Mouse (Mus musculus): ENCODE data around the gene Pip4k2b. TPM values are rescaled to one million over a fixed set of nuclear protein-coding genes. Genes with fewer than 3 reads are reported as not detected.
"Not testable (repeated sequence)": the region's sequence is repeated elsewhere in the genome, so short reads cannot be mapped to it uniquely, and the experiment has no call there.

Gene Pip4k2b
- polyA plus RNA-seq, 1 experiment from 2014 or later, result 4.0 TPM

DNA sequence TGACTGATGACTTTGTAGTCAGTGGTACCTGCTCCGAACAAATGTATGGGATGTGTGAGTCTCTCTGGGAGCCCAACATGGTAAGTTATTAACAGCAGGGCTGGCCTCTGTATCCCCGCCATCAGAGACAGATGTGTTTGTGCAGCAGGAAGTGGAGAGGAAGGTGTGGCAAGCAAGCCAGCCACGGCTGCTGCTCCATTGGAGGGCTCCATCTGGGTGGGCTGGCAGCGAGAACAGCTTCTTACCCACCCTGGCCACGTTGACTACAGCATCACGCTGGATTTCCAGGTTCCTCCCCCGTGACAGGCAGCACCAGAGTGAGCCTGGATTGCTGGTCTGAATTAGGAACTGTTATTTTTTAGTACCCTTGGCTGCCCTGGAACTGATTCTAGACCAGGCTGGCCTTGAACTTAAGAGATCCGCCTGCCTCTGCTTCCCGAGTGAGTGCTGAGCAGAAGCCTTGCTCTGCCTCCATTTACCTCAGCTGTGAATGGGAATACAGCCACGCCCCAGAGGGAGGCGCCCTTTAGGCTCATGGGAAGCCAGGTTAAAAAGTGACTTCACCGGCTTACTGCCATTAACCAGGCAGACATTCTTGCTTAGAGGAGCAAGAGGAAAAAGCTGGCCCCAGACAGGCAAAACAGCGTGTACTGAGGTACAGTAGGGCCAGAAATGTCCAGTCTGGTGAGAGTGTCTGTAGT lies 33.2 kb downstream of the Pip4k2b start:
- no peaks in the 10 kb centered on the region for H3K9me3 ChIP-seq
- H3K4me2 ChIP-seq, result no peak overlapping the region
- H3K27ac ChIP-seq (replicated peaks), result no peak overlapping the region
- 86% methylated on average over 13 of the region's 13 CpGs for WGBS
- H3K36me3 ChIP-seq, result peaks cover 42% of the 10 kb centered on the region; the same call in 1 of the 2 replicates
- ATAC-seq (ENCODE audit: low FRiP score, low read depth), result no peak
- no peaks in the 10 kb centered on the region for H3K27me3 ChIP-seq
- no peak overlapping the region for H3K4me3 ChIP-seq
- H3K4me1 ChIP-seq (replicated peaks), result no peaks in the 10 kb centered on the region
- no peak overlapping the region for H3K9ac ChIP-seq

DNA sequence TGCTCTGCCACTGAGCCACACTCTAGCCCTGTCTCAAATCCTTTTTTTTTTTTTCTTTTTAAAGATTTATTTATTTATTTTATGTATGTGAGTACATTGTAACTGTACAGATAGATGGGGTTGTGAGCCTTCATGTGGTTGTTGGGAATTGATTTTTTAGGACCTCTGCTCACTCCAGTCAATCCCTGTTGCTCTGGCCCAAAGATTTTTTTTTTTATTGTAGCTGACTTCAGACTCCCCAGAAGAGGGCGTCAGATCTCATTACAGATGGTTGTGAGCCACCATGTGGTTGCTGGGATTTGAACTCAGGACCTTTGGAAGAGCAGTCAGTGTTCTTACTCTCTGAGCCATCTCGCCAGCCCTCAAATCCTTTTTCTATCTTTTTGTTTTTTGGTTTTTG lies 34.4 kb downstream of the Pip4k2b start:
- H3K9me3 ChIP-seq; H3K4me3 ChIP-seq; H3K4me2 ChIP-seq; H3K4me1 ChIP-seq (replicated peaks); H3K9ac ChIP-seq; H3K27ac ChIP-seq (replicated peaks); ATAC-seq (ENCODE audit: low FRiP score, low read depth); H3K27me3 ChIP-seq: not testable (repeated sequence)
- H3K36me3 ChIP-seq, result peaks cover 42% of the 10 kb centered on the region; the same call in 1 of the 2 replicates
- 90% methylated on average over 2 of the region's 2 CpGs for WGBS

DNA sequence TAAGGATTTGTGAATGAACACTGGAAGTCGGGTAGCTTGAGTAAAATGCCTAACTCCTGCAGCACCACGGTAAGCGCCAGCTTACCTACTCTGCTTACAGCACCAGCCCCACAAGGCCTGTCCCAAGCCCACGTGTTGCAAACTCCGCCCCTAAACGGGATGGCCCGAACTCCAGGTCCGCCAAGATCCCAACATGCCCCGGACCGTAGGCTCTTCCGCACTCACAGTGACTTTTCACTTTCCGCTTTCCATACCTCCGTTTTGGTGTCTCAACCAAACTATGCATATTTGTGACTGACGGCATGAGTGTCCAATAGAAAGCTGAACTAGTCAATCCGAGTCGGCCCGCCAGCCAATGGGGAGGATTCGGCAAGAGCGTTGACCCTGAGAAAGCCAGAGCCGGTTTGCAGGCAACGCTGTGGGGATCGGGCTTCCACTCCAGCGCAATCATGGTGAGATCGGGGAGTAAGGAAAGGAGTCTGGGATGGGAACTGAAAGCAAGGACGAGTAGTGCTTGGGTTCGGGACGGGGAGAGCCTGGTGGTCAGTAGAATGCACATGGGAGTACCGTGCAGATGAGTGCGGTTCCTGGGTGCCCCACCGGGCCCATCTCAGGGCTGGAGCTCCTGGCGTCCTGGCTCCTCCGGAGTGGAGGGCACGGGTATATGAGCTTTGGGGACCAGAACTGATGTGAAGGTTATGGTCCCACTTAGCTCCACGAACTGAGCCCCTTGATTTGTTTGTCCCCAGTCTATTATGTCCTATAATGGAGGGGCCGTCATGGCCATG lies 41.3 kb downstream of the Pip4k2b start, which contains the start of gene Psmb3:
TSS of gene Psmb3 (plus strand) at position 361 of the 788 bp plus-strand sequence.
- Histone ChIP-seq H3K9ac (peak within 1 kb of the TSS; percentile 77), H3K4me2 (peak within 1 kb of the TSS; percentile 92), H3K36me3 (peaks cover 18% of the 10 kb centered on the region; the same call in 1 of the 2 replicates), H3K27me3 (no peaks in the 10 kb centered on the region), H3K4me3 (peak within 1 kb of the TSS; percentile 91), H3K4me1 (replicated peaks) (peaks cover 30% of the 10 kb centered on the region), H3K9me3 (no peaks in the 10 kb centered on the region), H3K27ac (replicated peaks) (peak within 1 kb of the TSS; percentile 94)
- peak; percentile 90 for ATAC-seq (ENCODE audit: low FRiP score, low read depth)
- under 1% methylated on average over 35 of the region's 35 CpGs for WGBS

DNA sequence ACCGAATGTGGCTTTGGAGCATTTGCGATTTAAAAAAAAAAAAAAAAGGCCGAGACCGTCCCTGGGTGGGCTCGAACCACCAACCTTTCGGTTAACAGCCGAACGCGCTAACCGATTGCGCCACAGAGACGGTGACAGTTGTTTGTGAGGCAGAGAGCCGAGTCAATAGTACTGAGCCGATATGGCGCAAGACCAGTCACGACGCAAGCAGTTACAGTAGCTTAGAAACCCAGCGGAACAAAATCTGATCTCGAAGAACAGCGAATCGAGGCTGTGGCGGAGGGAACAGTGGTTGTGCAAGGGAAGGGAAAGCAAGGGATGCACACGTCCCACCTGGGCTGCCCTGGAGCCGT lies 42.1 kb downstream of the Pip4k2b start:
- H3K36me3 ChIP-seq, result peaks cover 11% of the 10 kb centered on the region; the same call in 1 of the 2 replicates
- no peaks in the 10 kb centered on the region for H3K27me3 ChIP-seq
- WGBS, result 0% methylated on average over 24 of the region's 24 CpGs
- H3K4me3 ChIP-seq, result peak overlapping the region; percentile 91
- 0 out of 2 replicates have a peak, but pooled peaks have one; percentile 0 for ATAC-seq (ENCODE audit: low FRiP score, low read depth)
- H3K27ac ChIP-seq (replicated peaks), result peak overlapping the region; percentile 94
- no peaks in the 10 kb centered on the region for H3K9me3 ChIP-seq
- peak overlapping the region; percentile 77 for H3K9ac ChIP-seq
- peak overlapping the region; percentile 92 for H3K4me2 ChIP-seq
- peaks cover 36% of the 10 kb centered on the region for H3K4me1 ChIP-seq (replicated peaks)

DNA sequence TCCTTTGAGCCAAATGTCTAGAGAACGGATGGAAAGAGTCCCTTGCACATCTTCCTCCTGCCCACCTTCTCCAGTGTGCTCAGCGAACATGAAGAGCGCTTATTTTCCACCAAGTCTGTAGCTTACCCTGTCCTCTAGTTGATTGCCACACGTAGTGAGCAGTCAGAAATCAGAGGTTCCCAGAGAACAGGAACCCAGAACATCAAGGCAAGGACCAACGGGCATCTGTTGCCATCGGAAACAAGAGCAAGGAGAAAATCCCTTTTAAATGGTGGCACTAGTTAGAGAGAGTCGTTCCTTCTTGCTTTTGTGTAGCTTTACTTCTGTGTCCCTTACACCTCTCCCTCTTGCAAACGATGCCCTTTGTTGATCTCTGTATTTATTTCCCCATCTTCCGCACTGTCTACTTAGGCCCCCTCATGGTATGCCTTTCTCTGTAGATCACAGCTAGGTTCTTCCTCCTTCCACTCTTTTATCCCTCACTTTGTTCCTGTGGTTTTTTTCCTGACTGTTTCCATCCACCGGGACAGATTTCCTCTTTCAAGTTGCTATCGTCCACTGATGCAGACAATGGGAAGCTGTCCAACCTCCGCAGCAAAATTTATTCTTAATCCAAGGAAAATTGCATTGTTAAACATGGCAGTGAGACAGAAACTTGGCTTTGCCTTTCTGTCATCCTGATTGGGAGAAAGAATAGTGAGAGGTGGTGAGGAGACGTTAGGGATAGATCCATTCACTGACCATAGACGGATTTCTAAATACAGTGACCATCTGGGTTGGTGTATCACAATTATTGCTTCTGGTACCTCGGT lies 42.7 kb downstream of the Pip4k2b start:
- WGBS, result 52% methylated on average over 15 of the region's 15 CpGs

DNA sequence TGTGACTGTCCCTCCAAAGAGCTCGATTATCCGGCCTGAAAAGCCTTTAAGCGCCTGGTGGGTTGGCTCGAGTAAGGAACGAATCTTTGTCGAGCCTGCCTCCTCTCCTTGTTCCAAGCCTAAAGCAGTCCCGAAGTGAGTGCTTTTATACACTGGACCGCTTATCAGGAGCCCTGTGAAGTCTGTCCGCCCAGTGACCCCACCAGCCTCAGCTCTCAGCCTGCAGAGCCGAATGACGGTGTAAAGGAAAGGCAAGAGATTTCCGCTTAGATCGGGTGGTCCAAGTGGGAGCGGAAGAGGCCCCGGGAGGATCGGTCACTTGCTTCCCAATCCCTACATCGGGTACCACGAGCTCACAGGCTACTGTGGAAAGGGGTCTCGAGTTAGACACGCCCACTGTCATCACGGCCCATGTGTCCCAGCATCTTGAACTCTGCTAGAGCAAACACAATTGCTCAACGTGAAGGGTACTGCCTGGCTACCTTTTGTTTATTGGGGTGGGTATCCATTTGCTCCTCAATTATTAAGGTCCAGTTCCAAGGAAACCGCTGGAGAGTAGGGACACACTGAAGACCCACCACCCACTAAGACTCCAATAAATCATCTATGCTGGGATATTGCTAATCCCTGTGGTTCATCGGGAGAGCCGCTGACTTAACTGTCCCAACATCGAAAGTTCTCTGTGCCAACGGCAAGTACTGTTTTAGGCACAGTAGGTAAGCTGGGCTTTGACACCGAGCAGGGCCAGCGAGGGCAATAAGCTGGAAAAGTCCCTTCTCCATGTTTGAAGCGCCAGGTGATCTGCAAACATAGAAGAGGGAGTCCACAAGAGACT lies 43.5 kb downstream of the Pip4k2b start:
- H3K4me2 ChIP-seq, result peak overlapping the region; percentile 92
- no peaks in the 10 kb centered on the region for H3K9me3 ChIP-seq
- H3K36me3 ChIP-seq, result 0 out of 2 replicates have a peak, but pooled peaks cover 3% of the 10 kb centered on the region
- peak overlapping the region; percentile 91 for H3K4me3 ChIP-seq
- H3K4me1 ChIP-seq (replicated peaks), result peaks cover 50% of the 10 kb centered on the region
- ATAC-seq (ENCODE audit: low FRiP score, low read depth), result no peak
- H3K9ac ChIP-seq, result peak overlapping the region; percentile 81
- H3K27me3 ChIP-seq, result no peaks in the 10 kb centered on the region
- 17% methylated on average over 30 of the region's 30 CpGs for WGBS
- H3K27ac ChIP-seq (replicated peaks), result peak overlapping the region; percentile 94

More for the DNA sequence above, 42.7 kb downstream of the Pip4k2b start:
- Histone ChIP-seq H3K27ac (replicated peaks) (peak overlapping the region; percentile 94), H3K4me2 (peak overlapping the region; percentile 92), H3K9me3 (no peaks in the 10 kb centered on the region), H3K4me3 (peak overlapping the region; percentile 91), H3K9ac (0 out of 2 replicates have a peak overlapping the region, but pooled peaks have one; percentile 14), H3K36me3 (peaks cover 6% of the 10 kb centered on the region; the same call in 1 of the 2 replicates), H3K27me3 (no peaks in the 10 kb centered on the region), H3K4me1 (replicated peaks) (peaks cover 42% of the 10 kb centered on the region)
- ATAC-seq (ENCODE audit: low FRiP score, low read depth), result no peak

DNA sequence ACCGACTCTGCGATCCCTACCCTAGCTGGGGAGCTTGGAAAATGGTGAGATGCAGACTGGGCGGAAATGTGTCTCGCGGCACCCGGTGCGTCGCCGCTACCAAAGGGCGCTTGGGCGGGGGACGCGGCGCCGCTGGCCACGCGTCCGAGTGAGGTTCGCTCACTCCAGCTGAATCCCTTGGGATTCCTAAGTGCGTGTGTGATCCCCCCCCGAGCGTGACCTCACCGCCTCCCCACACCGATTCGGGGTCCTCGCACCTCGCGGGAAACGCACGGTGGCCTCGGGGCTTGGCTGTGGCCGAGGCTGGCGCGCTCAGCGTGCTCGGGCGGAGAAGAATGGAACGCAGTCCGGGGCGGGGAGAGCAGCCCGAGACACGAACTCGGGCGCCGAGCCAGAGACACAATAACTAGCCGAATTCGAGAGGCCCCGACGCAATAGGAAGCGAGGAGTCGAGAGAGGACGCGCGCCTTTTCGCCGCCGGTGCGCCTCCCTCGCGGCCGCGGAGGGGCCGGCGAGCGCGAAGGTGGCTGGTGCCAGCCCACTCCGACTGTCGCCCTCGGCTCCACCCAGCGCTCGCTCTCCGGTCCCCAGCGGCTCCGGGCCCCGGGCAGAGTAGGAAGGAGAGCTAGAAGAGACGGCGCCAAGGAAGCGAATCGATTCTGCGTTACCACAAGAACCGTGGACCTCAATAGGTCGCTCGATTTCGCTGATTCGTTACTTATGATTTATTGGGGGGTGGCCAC lies 44.3 kb downstream of the Pip4k2b start, which contains the start of gene Pcgf2:
TSS of gene Pcgf2 (minus strand) at position 495 of the 743 bp plus-strand sequence.
- Histone ChIP-seq H3K4me3 (peak within 1 kb of the TSS; percentile 91), H3K4me1 (replicated peaks) (peaks cover 58% of the 10 kb centered on the region), H3K36me3 (0 out of 2 replicates have a peak, but pooled peaks cover 3% of the 10 kb centered on the region), H3K27ac (replicated peaks) (peak within 1 kb of the TSS; percentile 94), H3K9ac (peak within 1 kb of the TSS; percentile 92), H3K4me2 (peak within 1 kb of the TSS; percentile 92), H3K27me3 (no peaks in the 10 kb centered on the region), H3K9me3 (no peaks in the 10 kb centered on the region)
- under 1% methylated on average over 85 of the region's 85 CpGs for WGBS
- peak; percentile 4; the same call in 1 of the 2 replicates for ATAC-seq (ENCODE audit: low FRiP score, low read depth)

DNA sequence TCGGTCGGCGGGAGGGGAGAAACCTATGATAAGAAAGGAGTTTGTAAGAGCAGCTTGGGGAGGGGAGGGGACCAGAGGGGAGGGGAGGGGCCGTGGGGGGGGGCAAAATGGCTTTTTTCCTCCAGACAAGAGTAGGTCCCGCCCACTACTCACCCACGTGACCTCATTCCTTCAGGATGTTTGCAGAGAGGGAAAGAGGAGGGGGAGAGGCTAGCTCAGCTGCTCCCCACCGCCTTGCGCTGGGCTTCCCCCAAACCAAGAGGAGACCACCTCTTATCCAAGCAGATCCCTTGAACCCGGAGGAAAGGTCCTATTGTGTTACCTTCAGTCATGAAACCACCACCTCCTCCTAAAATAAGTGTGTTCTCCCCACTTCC lies 44.9 kb downstream of the Pip4k2b start:
- ATAC-seq (ENCODE audit: low FRiP score, low read depth), result peak; percentile 42
- no peaks in the 10 kb centered on the region for H3K9me3 ChIP-seq

DNA sequence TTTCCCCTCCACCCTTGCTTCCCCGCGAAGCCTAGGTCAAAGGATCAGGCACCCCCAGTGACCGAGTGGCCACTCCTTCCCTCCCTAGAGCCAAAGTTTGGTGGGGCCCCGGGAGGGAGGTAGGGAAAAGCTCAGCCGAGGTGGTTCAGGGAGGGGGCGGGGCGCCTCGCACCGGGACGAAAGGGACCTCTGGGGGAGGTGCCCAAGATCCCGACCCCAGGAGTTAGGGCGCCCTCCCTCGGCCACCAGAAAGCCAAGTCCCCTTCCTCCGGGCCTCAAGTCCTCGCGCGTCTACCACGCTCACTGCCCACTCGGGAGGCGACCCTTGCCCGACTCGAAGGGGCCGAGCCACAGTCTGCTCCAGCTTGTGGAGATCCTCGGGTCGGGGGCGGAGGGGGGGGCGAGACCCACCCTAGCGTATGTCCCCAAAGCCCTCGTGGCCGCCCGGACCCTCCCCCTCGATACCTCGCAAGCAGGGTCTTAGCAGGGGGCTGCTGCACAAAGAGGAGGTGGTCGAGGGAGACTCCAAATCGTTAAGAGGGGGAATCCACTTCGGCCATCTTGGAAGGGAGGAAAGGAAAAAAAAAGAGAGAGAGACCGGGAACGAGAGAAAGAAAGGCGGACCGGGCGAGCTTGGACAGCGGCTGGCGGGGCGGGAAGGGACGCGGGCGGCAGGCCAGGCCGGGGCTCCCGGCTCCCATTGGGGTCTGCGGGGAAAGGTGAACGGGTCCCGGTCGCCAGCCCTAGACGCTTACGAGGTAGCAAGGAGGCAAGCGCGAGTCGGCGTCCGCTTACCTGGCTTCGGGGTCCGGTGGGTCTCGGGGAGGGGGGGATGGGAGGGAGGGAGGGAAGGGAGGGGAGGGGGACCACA lies 45.5 kb downstream of the Pip4k2b start:
- whole genome bisulfite sequencing, result 1% methylated on average over 48 of the region's 63 CpGs
- H3K27me3 ChIP-seq, result no peaks in the 10 kb centered on the region

More for the DNA sequence above, 44.9 kb downstream of the Pip4k2b start:
- H3K36me3 ChIP-seq, result no peaks in the 10 kb centered on the region
- no peaks in the 10 kb centered on the region for H3K27me3 ChIP-seq
- H3K4me1 ChIP-seq (replicated peaks), result peaks cover 59% of the 10 kb centered on the region
- peak overlapping the region; percentile 92 for H3K4me2 ChIP-seq
- peak overlapping the region; percentile 92 for H3K9ac ChIP-seq
- H3K27ac ChIP-seq (replicated peaks), result peak overlapping the region; percentile 94
- 0% methylated on average over 6 of the region's 9 CpGs for WGBS
- H3K4me3 ChIP-seq, result peak overlapping the region; percentile 91

More for the DNA sequence above, 45.5 kb downstream of the Pip4k2b start:
- ATAC-seq (ENCODE audit: low FRiP score, low read depth), result no peak
- Histone ChIP-seq H3K4me3 (peak overlapping the region; percentile 91), H3K4me1 (replicated peaks) (peaks cover 59% of the 10 kb centered on the region), H3K36me3 (no peaks in the 10 kb centered on the region), H3K9me3 (no peaks in the 10 kb centered on the region), H3K9ac (peak overlapping the region; percentile 92), H3K4me2 (peak overlapping the region; percentile 92), H3K27ac (replicated peaks) (peak overlapping the region; percentile 94)
